Mouse (Mus musculus) Patski (cell line): ENCODE data around the gene Mesp2. TPM values are rescaled to one million over a fixed set of nuclear protein-coding genes. Genes with fewer than 3 reads are reported as not detected.

ENCODE experiments used
- ATAC-seq: fragments of 100-300 bp; one replicate; pipeline ENCODE4 v1.8.0; 2021
- CTCF ChIA-PET: fragments of 350-600 bp; sonication (Branson Sonifier 250); formaldehyde crosslinking; loops from one replicate; lab custom pipeline; 2022; ENCODE audit warnings: inconsistent platforms; lab: Charles Lee
- POLR2A ChIA-PET: fragments of 350-600 bp; sonication (Branson Sonifier 250); formaldehyde crosslinking; loops from one replicate; lab custom pipeline; 2022; ENCODE audit warnings: antibody characterized with exemption, inconsistent platforms; lab: Charles Lee
- DNase-seq: peaks from one replicate; pipeline ENCODE4 v3.0.0-alpha.2; 2011; ENCODE audit warnings: low read depth, low spot score
- H3K27me3 ChIP-seq: fragments of 371-371 bp; one replicate; pipeline ENCODE4 v1.5.1; 2021
- CTCF ChIP-seq: fragments of 100-300 bp; IDR thresholded peaks from one replicate; pipeline ENCODE4 v1.5.1; 2021
- in situ Hi-C: fragments of 300-500 bp; cut with MboI; formaldehyde crosslinking; loops from 3 replicates; pipeline ENCODE4 v1.11.1; 2018; ENCODE audit warnings: low pct_unique_long_range_greater_than_20kb, mixed read lengths
- polyA plus RNA-seq: library from polyadenylated mRNA; unstranded; gene quantifications from one replicate; pipeline ENCODE4 v1.2.3, GENCODE M21; 2021

The Mesp2 gene
- polyA plus RNA-seq, 1 experiment from 2014 or later, result 0.15 TPM

- DNase-seq (no peak), ATAC-seq (no peak)
- TF ChIP-seq CTCF, result no peak
- ChIA-PET CTCF (interaction anchor here (1.2 kb wide), 1 partner anchor 52 kb away, joined by 5 read pairs; no protein-coding TSS in a partner anchor), POLR2A (no interaction called here)
- H3K27me3 ChIP-seq, result no peaks in the 10 kb centered on the region
- in situ Hi-C loops, result no loop called here
Observed at GRCm38 (mm10) chr7:79832980-79833379, 22.5 kb downstream of the Mesp2 start.

GRCm38 (mm10) chr7:79835196-79835595 lies 24.7 kb downstream of the Mesp2 start:
- in situ Hi-C loops, result no loop called here
- POLR2A ChIA-PET, result no interaction called here
- CTCF ChIA-PET, result no interaction called here

DNA sequence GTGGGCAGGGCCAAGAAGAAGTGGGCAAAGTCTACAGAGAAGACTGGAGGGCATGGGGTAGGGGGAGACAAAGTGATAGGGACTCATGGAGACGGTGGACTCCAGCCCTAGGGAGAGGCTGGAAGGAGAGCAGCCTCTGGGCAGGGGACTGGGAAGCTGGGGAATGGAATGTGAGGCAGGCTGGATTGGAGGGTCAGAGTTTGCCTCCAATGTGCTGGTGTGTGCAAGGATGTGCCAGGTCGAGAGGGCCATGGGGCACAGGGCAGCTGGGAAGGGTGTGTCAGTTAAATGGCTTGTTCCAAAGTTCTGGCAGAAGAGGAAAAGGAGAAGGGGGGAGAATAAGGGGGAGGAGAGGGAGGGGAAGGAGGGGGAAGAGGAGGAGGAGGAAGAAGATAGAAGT lies 26.7 kb downstream of the Mesp2 start:
- ChIA-PET POLR2A (no interaction called here), CTCF (no interaction called here)
- H3K27me3 ChIP-seq, result no peaks in the 10 kb centered on the region
- ATAC-seq (no peak), DNase-seq (no peak)
- TF ChIP-seq CTCF, result no peak
- in situ Hi-C loops, result no loop called here

More at GRCm38 (mm10) chr7:79835196-79835595, 24.7 kb downstream of the Mesp2 start:
- no peak for ATAC-seq
- no peaks in the 10 kb centered on the region for H3K27me3 ChIP-seq
- DNase-seq, result no peak
- TF ChIP-seq CTCF, result no peak

DNA sequence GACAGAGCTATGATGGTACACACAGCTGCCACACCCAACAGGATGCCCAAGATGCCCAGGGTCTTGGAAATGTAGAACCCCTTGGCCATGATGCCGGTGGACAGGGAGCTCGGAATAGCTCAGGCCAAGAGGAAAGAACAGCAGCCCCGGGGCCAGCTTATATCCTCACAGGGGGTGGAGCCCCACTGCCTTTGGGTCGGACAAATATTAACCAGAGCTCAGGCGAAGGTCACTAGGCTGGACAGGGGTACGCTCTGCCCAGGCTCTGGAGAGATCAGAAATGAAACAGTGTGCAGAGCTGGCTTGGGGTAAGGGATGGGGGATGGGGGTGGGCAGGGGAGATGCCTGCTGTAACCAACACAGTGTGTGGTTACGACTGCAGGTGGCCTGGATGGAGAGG lies 31.6 kb downstream of the Mesp2 start:
- in situ Hi-C loops, result no loop called here
- no peak for TF ChIP-seq CTCF
- ATAC-seq, result no peak

DNA sequence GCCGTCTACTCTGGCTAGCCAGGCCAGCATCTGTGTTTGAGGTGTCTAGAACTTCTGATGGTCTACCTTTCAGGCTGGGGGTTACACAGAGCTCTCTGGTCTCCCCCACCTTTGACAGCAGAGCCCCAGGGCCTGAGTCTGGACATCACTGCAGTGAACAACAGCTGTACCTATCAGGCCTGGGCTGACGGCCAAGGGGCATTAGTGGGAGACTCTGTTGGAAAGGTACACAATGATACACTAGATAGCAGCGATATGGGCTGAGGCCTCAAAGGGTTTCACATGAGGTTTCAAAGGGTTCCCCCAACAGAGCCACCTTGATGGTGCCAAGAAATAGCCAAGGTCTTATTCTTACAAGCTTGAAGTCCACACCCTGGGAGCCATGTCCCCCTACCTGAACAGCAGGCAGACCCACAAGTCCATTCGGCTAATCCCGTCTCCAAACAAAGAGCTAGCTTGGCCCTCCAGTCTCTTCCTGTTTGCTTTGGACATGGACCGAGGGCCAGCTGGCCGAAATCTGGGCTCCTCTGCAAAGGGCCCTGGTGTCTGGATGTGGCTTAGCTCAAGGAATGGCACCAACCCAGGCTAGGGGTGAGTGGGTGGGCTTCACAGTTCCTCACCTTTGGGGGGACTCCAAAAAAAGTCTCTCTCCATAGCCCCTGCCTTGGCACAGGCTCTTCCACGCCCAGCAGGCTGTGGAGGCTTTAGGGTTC lies 33.7 kb downstream of the Mesp2 start:
- ChIA-PET POLR2A (no interaction called here), CTCF (no interaction called here)
- ATAC-seq (no peak), DNase-seq (no peak)
- H3K27me3 ChIP-seq, result no peaks in the 10 kb centered on the region
- in situ Hi-C loops, result no loop called here
- no peak for TF ChIP-seq CTCF

More for the DNA sequence above, 31.6 kb downstream of the Mesp2 start:
- H3K27me3 ChIP-seq, result no peaks in the 10 kb centered on the region
- no peak for DNase-seq
- CTCF ChIA-PET, result interaction anchor here (1.0 to 1.5 kb wide), 3 partner anchors 16 to 21 kb away, joined by 3 read pairs; no protein-coding TSS in a partner anchor
- POLR2A ChIA-PET, result interaction anchor here (0.9 kb wide), 1 partner anchor 31 kb away, joined by 3 read pairs; no protein-coding TSS in a partner anchor

GRCm38 (mm10) chr7:79846342-79846741 lies 35.8 kb downstream of the Mesp2 start:
- in situ Hi-C loops, result no loop called here
- ATAC-seq (no peak), DNase-seq (no peak)
- ChIA-PET CTCF (no interaction called here), POLR2A (no interaction called here)
- H3K27me3 ChIP-seq, result no peaks in the 10 kb centered on the region
- TF ChIP-seq CTCF, result no peak

- CTCF ChIA-PET, result no interaction called here
- no peak for TF ChIP-seq CTCF
- POLR2A ChIA-PET, result interaction anchor here (0.6 kb wide), 1 partner anchor 15 kb away, joined by 3 read pairs; no protein-coding TSS in a partner anchor
- no peak for DNase-seq
- H3K27me3 ChIP-seq, result no peaks in the 10 kb centered on the region
- in situ Hi-C loops, result no loop called here
- ATAC-seq, result no peak
Observed at GRCm38 (mm10) chr7:79847456-79848451, 37.2 kb downstream of the Mesp2 start.

GRCm38 (mm10) chr7:79856305-79856704 lies 45.8 kb downstream of the Mesp2 start:
- in situ Hi-C loops, result loop anchor here (5.0 kb wide), 1 partner anchor 51 kb away; no protein-coding TSS in a partner anchor
- DNase-seq (no peak), ATAC-seq (no peak)
- ChIA-PET POLR2A (no interaction called here), CTCF (no interaction called here)
- no peaks in the 10 kb centered on the region for H3K27me3 ChIP-seq
- TF ChIP-seq CTCF, result no peak

- POLR2A ChIA-PET, result no interaction called here
- TF ChIP-seq CTCF, result no peak
- CTCF ChIA-PET, result interaction anchor here (1.1 to 1.4 kb wide), 2 partner anchors 16 to 22 kb away, joined by 3 read pairs; no protein-coding TSS in a partner anchor
- in situ Hi-C loops, result loop anchor here (5.0 kb wide), 1 partner anchor 49 kb away; no protein-coding TSS in a partner anchor
- no peaks in the 10 kb centered on the region for H3K27me3 ChIP-seq
- DNase-seq (no peak), ATAC-seq (no peak)
Observed at GRCm38 (mm10) chr7:79858202-79858934, 47.8 kb downstream of the Mesp2 start.
